Mouse (Mus musculus) adipocyte (in vitro differentiated cells): ENCODE data around the gene Hagh.

Experiments used
- DNase-seq: peaks from one replicate; pipeline ENCODE4 v3.0.0-alpha.2; 2016; ENCODE audit warnings: low spot score

Hagh gene

DNA sequence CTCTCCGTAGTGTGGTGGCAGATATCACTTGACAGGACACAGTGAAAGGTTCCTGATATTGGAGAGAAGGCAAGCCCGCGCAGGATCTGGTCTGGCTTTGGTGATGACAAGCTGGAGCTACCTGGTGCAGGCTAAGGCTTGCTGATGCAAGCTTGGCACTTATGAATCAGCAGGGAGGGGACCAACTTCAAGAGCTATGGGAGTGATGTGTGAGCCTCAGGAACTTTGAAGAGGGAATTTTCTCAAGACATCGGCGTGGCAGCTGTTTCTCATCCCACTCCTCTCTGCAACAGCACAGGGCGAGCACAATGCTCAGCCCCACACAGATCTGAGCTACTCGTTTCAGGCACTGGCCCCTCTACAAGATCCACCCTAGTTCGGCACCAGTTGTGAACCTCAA, at the start of gene Hagh:
Gene Hagh (plus strand): TSS at position 302 of the 400 bp plus-strand sequence.
- DNase-seq: no peak

DNA sequence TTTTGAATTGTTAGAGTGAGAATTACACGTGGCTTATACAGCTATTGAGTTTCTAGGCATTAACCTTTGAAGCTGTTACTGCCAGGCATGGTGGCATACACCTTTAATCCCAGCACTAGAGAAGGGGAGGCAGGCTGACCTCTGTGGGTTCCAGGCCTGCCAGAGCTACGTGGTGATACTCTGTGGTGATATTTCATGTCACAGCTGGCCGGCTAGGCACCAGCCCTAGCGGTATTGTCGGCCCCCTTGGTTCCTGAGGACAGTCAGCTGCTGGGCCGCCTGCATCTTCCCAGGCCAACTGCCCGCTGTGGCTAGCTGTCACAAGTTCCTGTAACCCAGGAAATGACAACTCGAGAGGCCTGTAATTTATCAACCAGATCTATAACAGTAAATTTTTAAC, 47.8 kb upstream of the Hagh start:
- DNase-seq: no peak

DNA sequence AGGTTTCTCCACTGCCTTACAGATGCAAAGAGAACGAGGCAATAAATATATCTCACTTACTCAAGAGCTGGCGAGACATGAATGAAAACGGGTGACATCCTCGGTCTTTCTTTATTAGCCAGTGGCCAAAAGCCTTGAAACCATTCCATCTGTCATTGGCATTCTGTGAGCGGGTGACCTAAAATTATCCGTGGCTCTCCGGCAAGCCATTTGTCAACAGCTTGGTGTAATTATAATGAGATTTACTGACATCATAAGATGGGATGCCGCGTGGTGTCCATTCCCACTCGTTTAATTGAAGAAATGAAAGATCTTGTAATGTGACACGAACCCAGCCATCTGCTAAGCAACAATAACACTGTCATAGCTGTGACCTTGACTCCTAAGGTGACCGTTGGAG, 45.2 kb upstream of the Hagh start:
- DNase-seq: no peak

DNA sequence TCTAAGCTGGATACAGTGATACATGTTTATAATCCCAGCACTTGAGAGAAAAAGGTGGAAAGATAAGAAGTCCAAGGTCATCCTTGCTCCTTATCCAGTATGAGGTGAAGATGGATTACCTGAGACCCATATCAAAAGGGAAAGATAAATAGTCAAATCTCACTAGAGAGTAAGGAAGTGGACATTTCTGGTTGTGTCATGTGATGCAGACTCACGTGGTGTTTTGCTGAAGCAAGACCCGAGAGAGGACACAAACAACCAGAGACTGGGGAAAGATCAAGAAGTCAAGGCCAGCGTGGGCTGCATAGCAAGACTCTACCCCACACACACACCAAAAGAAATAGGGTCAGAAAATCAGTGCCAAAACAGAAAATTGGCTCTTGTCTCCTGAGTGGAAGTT, 43.0 kb upstream of the Hagh start:
- DNase-seq: no peak

DNA sequence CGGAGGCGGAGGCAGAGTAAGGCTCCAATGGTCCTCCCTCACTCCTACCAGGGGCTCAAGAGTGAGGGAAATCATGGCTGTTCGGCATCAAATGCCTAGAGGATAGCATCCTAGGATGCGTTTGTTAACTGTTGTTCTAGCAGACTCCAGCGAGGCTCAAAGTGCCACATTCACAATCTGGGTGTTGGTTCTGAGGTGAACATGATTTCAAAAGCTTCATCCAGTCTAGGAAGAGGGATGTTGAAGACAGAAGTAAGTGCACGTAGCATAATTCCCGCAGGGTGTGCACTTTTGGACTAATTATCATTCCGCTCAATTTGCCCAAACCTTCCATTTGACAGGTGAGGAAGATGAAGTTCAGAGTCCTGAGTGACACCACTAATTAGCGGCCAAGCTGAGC, 41.7 kb upstream of the Hagh start:
- no peak for DNase-seq

DNA sequence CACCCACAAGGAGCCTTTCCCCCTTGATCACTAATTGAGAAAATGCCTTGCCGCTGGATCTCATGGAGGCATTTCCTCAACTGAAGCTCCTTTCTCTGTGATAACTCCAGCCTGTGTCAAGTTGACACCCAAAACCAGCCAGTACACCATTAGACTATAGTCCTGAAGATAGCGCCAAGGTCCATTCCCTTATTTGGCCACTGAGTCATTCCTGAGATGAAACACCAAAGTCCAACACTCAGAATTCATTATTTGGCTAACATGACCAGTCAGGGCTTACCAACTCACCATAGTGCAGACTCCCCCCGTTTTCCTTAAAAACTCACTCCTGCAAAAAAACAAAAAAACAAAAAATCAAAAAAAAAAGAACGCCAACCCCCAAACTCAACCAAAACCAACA, 40.5 kb upstream of the Hagh start:
- no peak for DNase-seq

DNA sequence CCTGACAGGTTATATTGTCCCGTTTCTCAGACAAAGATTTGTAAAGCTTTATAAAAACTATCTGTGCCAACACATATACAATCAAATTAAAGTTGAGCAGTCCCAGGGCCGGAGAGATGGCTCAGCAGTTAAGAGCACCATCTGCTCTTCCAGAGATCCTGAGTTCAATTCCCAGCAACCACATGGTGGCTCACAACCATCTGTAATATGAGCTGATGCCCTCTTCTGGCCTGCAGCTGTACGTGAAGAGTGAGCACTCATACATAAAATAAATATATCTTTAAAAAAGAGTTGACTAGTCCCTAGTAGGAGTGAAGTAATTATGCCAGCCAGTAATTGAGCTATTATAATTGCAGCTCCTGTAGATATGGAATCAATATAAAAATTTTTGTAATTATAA, 39.4 kb upstream of the Hagh start:
- no peak for DNase-seq

DNA sequence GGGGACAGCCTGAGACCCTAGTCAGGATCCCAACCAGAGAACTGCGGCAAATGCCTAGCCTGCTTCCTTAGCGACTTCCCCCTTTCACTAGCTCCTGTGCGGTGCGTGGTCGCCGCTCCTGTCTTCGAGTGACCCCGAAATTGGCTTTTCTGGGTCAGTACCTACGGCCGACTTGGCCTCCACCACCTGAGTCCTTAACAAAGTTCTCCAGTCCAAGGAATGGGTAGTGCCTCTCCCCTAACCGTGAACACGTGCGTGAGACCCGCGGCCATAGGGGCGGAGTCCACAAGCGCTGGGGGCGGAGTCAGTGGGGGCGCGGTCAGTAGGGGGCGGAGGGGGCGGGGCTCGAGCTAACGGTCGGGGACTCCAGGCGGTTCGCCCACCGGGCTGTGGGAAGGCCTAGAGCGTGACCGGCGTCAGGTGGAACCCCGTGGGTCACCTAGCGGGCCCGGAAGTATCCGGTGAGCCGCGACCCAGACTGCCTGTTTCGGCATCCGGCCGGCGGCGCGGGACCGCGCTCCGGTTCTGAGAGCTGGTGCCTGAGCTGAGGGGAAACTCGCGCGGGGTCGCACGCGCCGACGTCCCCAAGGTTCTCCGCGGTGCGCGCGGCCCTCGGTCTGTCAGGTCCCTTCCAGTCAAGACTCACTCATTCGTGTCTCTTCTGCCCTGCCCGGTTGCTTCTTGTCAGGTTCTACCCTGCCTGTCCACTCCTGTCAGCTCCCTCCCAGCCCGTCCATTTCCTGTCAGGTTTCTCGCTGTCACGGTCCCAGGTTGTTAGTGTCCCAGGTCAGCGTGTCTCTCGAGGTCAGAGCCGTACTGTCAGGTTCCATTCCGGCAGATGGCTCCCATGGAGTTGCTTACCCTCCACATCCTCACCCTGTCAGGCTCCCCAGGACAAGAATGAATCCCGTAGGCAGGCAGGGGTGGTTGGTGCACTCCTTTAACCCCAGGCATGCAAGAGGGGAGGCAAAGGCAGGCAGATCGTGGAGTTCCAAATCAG, 35.7 kb upstream of the Hagh start, which contains the start of gene Meiob:
Gene Meiob (plus strand): TSS at position 338 of the 1,000 bp plus-strand sequence.
- DNase-seq: no peak

DNA sequence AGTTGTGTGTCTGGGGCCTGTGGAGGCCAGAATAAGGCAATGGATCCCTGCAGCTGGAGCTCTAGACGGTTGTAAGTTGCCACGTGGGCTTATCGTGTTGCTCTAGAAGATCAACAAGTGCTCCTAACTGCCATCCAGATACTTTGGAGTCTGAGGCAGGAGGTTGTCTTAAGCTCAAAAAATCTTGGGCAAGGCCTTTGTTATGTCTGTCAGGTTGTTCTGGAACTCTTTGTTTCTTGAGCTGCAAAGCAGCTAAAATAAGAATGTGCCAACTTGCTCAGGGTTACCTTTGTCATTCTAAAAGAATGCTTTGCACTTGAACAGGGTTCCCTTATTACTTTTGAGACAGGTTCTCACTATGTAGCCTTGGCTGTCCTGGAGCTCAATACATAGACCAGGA, 28.7 kb upstream of the Hagh start:
- no peak for DNase-seq

DNA sequence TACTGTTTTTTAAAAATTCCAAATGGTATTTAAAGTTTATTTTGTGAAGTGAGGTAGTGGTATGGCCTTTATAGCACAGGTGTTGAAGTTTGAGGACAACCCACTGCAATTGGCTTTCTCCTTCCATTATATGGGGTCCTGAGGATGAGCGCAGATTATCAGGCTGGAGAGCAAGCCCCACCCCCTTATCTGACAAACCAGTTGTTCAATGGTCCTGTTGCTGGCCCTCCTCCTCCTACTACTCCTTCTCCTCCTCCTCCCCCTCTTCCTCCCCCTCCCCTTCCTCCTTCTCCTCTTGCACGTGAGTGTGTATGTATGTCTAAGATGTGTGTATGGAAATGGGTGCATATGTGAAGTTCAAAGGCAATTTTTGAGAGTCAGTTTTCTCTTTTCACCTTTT, 27.7 kb upstream of the Hagh start:
- no peak for DNase-seq

DNA sequence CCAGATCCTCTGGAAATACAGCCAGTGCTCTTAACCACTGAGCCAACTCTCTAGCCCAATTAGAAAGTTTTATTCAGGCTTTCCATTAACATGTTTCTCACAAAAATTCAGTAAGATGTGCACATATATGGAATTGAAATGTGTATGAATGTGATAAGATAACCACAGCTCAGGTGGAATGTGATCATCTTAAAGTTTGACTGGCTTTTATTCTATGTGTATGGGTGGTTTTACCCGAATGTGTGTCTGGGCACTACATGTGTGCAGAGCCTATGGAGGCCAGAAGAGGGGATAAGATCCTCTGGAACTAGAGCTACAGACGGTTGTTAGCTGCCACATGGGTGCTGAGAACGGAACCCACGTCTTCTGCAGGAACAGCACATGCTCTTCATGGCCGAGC, 24.7 kb upstream of the Hagh start:
- no peak for DNase-seq

DNA sequence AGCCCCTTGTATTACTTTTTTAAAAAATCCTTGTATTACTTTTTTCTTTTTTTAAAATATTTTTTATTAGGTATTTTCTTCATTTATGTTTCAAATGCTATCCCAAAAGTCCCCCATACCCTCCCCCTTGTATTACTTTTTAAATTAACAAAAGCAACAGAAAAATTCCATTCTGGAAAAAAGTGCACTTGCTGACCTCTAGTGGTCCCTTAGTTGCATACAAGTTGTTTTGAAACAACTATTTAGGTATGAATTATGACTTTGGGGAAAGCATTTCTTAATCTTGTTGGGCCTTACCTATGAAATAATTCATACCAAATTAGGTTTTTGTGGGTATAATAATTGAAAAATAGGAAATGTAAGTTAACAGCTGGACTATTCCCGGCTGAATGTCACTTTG, 22.4 kb upstream of the Hagh start:
- peak; percentile 57 for DNase-seq

DNA sequence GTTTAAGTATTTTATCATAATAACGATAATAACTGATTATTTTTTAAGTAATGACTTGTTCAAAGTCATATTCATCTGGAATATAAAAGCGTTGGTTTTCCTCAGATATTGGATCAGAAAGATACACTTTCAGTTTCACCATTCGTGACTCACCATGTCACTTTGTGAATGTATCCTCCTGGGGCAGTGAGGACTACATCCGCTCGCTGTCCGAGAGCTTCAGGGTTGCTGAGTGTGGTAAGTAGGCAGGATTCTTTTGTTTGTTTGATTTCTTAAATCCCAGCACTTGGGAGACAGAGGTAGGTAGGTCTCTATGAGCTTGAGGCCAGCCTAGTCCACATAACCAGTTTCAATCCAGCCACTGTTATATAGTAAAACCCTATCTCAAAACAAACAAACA, 21.8 kb upstream of the Hagh start:
- DNase-seq: peak; percentile 35

DNA sequence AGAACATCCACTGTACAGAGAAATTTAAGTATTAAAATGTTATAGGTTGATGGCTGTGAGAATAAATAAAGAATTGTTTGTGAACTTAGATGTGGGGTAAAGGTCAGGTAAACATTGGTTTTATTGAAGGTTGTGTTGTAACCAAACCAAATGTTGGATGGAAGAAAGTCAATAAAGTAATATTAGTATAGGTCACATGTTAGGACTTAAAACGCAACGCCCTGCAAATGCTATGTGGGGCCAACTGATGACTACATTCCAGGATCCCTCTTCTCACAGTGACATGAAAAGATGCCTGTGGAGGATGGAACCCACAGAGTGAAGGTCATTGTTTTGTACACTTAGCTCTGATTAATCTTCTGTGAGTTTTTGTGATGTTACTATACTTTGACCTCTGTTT, 20.5 kb upstream of the Hagh start:
- DNase-seq: no peak

DNA sequence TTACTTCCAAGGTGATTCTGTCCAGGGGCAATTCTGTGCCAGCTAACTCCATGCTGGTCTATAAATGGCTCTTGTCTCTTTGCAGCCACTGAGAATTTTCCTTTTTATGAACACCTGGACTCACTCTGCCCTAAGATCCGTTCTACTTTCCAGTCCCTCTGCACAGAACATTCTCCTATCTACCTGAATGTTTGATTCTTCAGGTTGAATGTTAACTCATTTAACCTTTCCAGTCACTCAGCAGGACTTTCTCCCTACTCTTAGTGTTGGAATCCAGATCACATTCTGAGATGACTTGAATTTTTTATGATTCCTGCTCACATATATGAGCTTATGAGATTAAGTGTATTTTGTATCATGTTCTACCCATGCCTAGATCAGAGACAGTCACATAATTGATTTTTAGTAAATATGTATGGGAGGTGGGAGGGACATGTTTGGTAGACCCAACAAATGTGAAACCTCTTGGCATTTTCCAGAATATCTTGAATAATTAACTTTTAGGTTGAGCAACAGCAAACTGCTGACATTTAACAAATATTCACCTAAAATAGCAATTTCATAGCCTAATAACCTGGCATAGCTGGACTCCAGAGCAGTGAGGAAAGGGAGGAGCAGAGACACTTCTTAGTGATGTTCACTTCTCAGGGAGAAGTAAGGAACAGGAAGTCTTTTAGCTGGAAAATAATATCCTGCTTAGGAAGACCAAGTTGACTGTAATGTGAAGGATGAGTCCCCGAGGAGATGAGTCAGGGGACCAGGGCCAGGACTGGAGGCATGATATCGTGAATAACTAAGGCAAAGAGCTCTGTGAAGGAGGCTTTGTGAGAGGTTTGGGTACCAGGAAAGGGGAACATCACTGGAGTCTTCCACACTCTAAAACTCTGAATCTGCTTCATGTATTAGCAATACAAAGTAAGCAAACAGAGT, 18.3 kb upstream of the Hagh start:
- peak; percentile 32 for DNase-seq

DNA sequence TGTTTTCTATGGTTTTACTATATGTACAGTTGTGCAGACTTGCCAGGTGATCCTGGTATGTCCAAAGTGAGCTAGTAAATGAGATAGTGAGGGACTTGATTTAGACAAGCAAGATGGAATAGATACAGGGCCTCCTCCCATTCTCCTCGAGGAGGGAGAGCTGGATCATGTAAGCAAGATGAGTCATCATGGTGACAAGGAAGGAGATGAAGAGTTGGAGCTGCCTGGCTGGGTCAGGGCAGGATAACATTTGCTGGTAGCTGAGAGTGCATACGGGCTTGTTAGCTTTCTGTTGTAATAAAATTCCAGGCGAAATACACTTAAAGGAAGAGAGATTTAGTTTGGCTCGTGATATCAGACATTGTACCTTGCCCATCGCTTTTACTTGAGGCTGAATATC, 398 bp downstream of the Hagh start:
- DNase-seq: no peak

DNA sequence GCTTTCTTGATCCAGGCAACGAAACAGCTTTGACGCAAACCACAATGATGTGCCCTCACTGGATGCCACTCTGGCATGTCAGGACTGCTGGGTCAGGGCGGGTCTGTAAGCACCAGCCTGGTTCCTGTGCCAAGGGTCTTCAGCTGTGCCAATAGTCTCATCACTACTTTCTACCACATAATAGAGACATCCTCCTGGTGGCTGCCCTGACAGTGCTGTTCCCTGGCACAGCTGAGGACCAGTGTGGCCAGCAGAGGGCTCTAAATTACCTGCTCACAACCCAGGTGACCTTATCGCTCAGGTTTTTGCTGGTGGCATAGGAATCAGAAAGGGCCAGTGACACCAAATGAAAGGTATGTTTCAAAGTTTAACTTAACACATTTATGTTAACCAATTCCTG, 1.2 kb downstream of the Hagh start:
- DNase-seq: no peak

DNA sequence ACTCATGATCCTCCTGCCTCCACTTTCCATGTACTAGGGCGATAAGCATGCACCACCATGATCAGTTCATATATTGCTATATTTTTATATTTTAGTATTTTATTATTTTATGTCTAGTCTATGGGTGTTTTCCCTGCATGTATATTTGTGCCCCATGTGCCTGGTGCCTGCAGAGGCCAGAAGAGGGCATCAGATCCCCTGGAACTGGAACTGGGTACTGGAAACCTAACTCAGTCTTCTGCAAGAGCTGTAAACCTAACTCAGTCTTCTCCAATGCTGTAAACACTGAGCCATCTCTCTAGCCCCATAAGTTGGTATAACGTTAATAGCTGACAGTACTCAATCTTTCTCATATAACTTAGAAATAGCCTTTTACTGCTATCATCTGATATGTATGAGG, 2.7 kb downstream of the Hagh start:
- peak; percentile 40 for DNase-seq

DNA sequence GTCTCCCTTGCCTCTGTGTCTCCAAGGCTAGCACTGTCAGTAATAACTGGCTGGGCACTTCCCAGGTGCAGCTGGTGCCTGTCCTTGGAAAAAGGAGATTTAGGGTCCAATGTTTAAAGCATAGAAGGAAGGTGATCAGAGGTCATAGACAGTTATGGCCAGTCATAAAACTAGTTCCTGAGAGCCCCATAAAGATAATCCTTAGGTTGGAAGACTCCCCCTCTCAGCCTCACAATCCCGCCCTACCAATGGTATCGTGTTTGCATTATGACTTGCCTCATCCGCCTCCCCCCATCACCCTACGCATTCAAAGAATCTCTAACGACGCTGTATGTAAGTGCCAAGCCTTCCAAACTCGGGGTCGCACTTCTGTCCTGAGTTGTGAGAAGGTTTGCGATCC, 4.6 kb downstream of the Hagh start:
- DNase-seq: no peak

DNA sequence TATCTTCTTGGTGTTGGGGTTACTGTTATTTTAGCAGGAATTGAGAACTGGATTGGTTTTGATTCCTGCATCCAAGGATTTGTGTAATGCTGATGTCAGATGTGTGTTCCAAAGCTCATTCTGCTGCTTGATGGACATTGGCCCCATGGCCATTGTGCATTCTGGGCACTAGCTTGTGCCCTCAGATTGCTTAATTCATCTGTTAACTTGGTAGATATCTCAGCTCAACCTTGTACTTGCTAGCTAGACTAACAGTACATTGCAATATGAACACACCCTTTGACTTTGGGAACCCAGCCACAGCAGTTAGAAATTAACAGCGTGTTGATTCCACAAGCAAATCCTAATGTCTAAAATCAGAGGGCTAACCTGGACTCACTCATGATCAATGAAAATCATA, 7.4 kb downstream of the Hagh start:
- DNase-seq: peak; percentile 23

DNA sequence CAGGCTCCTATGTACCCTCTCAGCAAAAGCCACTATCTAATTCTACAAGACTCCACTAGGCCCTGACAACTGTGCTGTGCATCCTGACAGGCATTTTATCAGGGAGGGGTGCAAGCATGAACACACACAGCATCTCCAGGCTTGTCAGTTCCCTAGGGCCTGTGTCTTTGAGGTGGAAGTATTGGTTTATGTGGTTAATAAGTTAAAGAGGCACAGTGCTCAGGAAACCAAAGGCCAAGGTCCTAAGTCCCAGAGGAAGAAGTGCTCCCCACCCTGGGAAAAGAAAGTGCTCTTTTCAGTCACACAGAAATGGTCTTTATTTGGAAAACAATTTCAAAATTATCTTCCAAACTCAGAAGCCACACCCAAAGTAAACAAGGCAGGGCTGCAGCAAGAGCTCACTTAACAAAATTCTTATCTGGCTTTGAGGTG, 8.7 kb downstream of the Hagh start:
- peak; percentile 21 for DNase-seq

DNA sequence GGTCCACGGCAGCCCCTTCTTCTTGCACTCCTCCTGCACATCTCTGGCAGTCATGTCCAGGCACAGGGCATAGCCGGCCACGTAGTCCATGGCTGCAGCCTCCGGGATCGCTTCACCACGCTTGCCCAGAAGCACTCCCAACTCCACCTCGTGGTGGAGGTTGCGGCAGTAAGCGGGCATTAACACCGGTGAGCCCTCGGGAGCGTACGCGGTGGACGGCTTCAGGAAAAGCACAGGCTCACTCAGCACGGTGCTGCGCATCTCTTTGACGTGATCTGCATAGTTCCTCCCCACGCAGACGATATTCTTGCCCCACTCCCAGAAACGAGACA, 9.8 kb downstream of the Hagh start:
- no peak for DNase-seq
